Mouse (Mus musculus): ENCODE results near the gene Rinl. TPM values are rescaled to one million over a fixed set of nuclear protein-coding genes. Genes with fewer than 3 reads are reported as not detected.

Gene Rinl
- polyA plus RNA-seq, 1 experiment from 2014 or later, result 2.4 TPM

DNA sequence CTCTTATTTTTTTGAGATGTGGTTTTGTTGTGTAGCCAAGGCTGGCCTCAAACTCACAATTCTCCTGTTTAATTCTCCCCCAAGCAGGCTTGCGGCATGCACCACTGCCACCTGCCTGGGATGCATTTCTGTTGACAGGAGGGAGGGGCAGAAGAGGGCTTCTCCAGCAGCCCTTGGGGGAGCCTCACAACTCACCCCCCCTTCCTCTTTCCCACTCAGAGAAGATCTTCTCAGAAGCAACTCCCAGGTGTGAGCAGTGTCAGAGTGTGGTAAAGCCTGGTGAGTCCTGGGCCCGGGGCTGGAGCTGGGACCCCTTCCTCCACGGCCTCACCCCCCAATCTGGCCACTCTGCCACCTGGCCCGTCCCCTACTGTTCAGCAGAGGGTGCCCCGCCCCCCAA, 3.6 kb upstream of the Rinl start:
- H3K27ac ChIP-seq, result no peak overlapping the region
- peaks cover 3% of the 10 kb centered on the region; the same call in 1 of the 2 replicates for H3K4me1 ChIP-seq
- H3K4me2 ChIP-seq, result no peak overlapping the region
- H3K9me3 ChIP-seq, result no peaks in the 10 kb centered on the region
- H3K36me3 ChIP-seq (replicated peaks), result peaks cover 4% of the 10 kb centered on the region; the same call in 1 of the 2 replicates
- H3K4me3 ChIP-seq, result no peak overlapping the region
- no peak overlapping the region for H3K9ac ChIP-seq
- no peak for ATAC-seq (replicated peaks)
- WGBS, result 82% methylated on average over 5 of the region's 5 CpGs
- H3K27me3 ChIP-seq (replicated peaks), result no peaks in the 10 kb centered on the region

DNA sequence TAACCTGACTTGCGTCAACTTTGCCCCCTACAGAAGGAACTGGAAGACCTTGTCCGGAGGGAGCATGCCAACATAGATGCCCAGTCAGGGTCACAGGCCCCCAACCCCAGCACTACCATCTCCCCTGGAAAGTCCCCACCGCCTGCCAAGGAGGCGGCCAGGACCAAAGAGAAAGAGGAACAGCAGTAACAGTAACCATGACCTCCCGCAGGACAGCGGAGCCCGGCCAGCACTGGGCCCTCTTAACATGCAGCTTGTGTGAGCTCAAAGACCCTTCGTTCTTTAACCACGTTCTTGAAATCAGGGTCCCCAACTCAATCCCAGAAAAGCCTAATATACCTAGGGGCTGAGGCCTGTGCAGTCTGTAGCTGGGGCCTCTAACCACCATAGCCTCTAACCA, 885 bp upstream of the Rinl start:
- H3K4me1 ChIP-seq, result no peaks in the 10 kb centered on the region
- H3K4me3 ChIP-seq, result no peak overlapping the region
- WGBS, result 94% methylated on average over 9 of the region's 9 CpGs
- H3K36me3 ChIP-seq (replicated peaks), result peaks cover 3% of the 10 kb centered on the region; the same call in 1 of the 2 replicates
- no peaks in the 10 kb centered on the region for H3K27me3 ChIP-seq (replicated peaks)
- H3K9me3 ChIP-seq, result no peaks in the 10 kb centered on the region
- no peak overlapping the region for H3K9ac ChIP-seq
- H3K27ac ChIP-seq, result no peak overlapping the region
- no peak for ATAC-seq (replicated peaks)
- H3K4me2 ChIP-seq, result no peak overlapping the region

DNA sequence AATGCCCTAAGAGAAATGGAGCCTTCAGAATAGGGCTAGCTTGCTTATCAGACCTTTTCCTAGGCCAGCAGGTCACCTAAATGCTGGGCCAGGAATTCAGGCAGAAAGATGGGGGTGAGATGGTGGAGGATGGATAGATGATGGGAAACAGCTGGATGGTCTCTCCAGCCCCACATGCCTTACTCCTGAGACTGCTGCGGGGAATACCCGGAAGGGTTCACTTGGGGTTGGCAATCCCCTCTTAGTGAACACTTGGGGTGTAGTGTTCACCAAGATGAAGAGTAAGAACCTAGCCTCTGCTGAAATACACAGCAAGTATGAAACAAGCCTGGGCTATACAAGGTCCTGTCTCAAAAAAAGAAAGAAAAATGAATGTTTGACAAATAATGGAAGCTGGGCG, 466 bp downstream of the Rinl start:
- H3K27ac ChIP-seq, result no peak overlapping the region
- ATAC-seq (replicated peaks), result no peak
- H3K36me3 ChIP-seq (replicated peaks), result no peaks in the 10 kb centered on the region; the same call in 1 of the 2 replicates
- no peaks in the 10 kb centered on the region for H3K9me3 ChIP-seq
- H3K27me3 ChIP-seq (replicated peaks), result no peaks in the 10 kb centered on the region
- H3K4me3 ChIP-seq, result no peak overlapping the region
- H3K4me1 ChIP-seq, result no peaks in the 10 kb centered on the region
- 85% methylated on average over 3 of the region's 3 CpGs for WGBS
- H3K4me2 ChIP-seq, result no peak overlapping the region
- H3K9ac ChIP-seq, result no peak overlapping the region

DNA sequence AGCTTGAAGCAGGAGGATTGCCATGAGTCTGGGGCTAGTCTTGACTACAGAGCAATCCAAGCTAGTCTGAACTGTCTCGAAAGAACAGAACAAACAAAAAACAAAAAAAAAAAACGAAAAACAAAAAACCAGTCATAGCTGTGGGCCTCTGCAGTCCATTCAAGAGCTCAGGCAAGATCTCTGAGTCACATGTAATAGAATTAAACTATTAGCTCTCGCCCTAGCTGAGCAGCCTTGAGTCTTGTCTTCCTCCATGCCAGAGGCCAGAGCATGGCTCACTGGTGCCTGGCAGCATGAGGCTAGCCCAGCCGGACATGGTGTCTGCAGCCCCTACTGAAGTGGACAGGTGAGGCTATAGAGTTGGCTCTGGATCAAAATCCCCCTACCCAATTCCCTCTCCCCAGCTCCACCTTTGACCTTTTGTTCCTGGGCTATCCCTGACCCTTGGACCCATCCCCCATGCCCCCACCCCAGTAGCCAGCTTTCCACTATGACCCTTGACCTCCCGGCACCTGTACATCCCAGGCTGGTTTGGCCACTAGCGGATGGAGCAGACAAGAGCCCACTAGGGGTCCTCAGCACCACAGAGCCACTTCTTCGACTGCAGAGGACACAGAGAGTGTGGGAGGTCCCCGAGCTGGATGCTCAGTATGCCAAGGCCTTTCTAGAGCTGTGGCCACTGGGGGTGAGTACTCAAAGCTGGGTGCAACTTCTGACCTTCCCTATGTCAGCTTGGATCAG, 1.5 kb downstream of the Rinl start:
- H3K27ac ChIP-seq, result no peak overlapping the region
- H3K9me3 ChIP-seq, result no peaks in the 10 kb centered on the region
- H3K4me3 ChIP-seq, result no peak overlapping the region
- no peaks in the 10 kb centered on the region for H3K4me1 ChIP-seq
- no peak for ATAC-seq (replicated peaks)
- H3K27me3 ChIP-seq (replicated peaks), result no peaks in the 10 kb centered on the region
- H3K4me2 ChIP-seq, result no peak overlapping the region
- no peak overlapping the region for H3K9ac ChIP-seq
- H3K36me3 ChIP-seq (replicated peaks), result no peaks in the 10 kb centered on the region; the same call in 1 of the 2 replicates
- 45% methylated on average over 8 of the region's 8 CpGs for WGBS

DNA sequence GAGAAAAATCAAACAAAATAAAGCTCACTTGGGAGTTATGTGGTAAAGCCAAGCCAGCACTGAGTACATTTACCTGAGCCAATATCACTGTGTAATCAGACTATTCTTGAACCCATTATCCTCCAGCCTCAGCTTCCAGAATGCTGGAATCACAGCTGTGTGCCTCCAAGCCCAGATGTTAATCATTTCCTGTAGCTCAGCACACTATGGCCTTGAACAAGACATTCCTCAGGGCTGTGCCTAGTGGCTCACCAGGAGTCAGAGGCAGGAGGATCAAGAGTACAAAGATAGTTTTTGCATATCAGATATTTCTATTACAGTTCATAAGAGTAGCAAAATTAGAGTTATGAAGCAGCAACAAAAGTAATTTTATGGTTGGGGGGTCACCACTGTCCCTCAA, 2.9 kb downstream of the Rinl start:
- H3K27ac ChIP-seq, result no peak overlapping the region
- H3K4me3 ChIP-seq, result no peak overlapping the region
- no peaks in the 10 kb centered on the region for H3K9me3 ChIP-seq
- no peak for ATAC-seq (replicated peaks)
- H3K4me1 ChIP-seq, result peaks cover 4% of the 10 kb centered on the region; the same call in 1 of the 2 replicates
- H3K36me3 ChIP-seq (replicated peaks), result no peaks in the 10 kb centered on the region; the same call in 1 of the 2 replicates
- H3K9ac ChIP-seq, result no peak overlapping the region
- no peak overlapping the region for H3K4me2 ChIP-seq
- no peaks in the 10 kb centered on the region for H3K27me3 ChIP-seq (replicated peaks)

DNA sequence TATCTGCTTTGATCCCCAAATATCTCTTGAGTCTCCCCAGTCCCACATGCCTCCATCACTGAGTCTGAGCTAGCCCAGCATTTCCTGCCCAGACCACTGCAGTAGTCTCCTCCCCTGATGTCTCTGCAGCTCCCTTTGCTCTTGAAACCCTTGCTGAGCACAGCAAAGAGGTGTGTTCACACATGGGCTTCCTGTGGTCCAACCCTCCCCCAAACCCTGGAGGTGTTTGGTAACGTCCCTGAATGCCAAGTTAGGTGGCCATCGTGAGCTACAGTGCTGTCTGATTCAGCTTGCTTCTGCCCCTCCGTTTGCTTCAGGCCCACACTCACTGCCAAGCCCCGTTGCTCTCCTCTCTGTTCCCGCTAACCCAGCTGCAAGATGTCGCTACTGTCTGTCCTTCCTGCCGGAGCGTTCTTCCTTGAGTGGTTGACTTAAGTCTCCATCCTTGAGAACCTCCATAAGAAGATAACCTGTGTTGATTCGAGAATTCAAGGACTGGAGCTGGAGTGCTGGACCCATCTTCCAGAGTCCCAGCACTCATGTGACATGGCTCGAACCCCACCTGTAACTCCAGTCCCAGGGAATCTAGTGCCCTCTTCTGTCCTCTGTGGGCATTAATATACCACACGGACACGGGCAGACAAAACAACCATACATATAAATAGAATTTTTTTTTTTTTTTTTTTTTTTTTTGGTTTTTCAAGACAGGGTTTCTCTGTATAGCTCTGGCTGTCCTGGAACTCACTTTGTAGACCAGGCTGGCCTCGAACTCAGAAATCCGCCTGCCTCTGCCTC, 3.8 kb downstream of the Rinl start:
- ATAC-seq (replicated peaks), result no peak
- WGBS, result 88% methylated on average over 13 of the region's 14 CpGs
- no peak overlapping the region for H3K9ac ChIP-seq

DNA sequence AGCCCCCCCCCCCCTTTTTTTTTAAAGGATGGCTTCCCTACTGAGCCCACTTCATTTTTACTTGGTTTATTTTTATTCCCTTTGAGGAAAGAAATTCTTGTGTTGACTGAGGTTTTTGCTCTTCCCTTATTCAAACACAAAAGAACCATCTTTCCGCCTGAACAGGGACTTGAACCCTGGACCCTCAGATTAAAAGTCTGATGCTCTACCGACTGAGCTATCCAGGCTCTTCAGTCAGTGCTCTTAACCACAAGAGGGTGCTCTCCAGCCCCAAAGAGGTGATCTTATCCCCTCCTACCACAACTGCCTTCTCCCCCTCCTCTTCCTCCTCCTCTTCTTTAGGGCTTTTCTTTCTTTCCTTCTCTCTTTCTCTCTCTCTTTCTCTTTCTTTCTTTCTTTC, 5.1 kb downstream of the Rinl start:
- H3K36me3 ChIP-seq (replicated peaks), result no peaks in the 10 kb centered on the region
- H3K9me3 ChIP-seq, result no peaks in the 10 kb centered on the region
- H3K4me2 ChIP-seq, result no peak overlapping the region
- H3K4me1 ChIP-seq, result peaks cover 8% of the 10 kb centered on the region; the same call in 1 of the 2 replicates
- 48% methylated on average over 2 of the region's 2 CpGs for WGBS
- no peak overlapping the region for H3K27ac ChIP-seq
- ATAC-seq (replicated peaks), result no peak
- H3K27me3 ChIP-seq (replicated peaks), result no peaks in the 10 kb centered on the region
- no peak overlapping the region for H3K9ac ChIP-seq
- no peak overlapping the region for H3K4me3 ChIP-seq

More for the DNA sequence above, 3.8 kb downstream of the Rinl start:
- H3K4me2 ChIP-seq, result no peak overlapping the region
- no peaks in the 10 kb centered on the region; the same call in 1 of the 2 replicates for H3K36me3 ChIP-seq (replicated peaks)
- H3K9me3 ChIP-seq, result no peaks in the 10 kb centered on the region
- no peak overlapping the region for H3K27ac ChIP-seq
- no peaks in the 10 kb centered on the region for H3K27me3 ChIP-seq (replicated peaks)
- H3K4me1 ChIP-seq, result peaks cover 8% of the 10 kb centered on the region; the same call in 1 of the 2 replicates
- no peak overlapping the region for H3K4me3 ChIP-seq

DNA sequence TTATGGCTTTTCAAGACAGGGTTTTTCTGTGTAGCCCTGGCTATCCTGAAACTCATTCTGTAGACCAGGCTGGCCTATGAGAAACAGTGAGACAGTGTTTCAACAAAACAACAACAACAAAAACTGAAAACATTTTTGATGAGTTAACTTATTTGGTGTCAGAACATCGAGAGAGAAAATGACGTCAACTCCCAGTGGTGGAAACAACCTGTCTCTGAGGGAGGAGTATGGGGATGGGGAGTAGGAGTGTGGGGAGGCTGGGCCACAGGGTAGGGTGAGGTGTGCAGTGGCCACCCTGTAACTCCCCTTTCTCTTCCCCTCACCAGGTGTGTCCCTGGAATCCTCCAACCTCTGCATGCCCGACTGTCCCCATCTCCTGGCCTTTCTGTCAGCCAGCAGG, 5.7 kb downstream of the Rinl start:
- H3K27ac ChIP-seq, result no peak overlapping the region
- H3K9ac ChIP-seq, result no peak overlapping the region
- ATAC-seq (replicated peaks), result no peak
- 76% methylated on average over 3 of the region's 3 CpGs for WGBS
- H3K27me3 ChIP-seq (replicated peaks), result no peaks in the 10 kb centered on the region
- peaks cover 8% of the 10 kb centered on the region; the same call in 1 of the 2 replicates for H3K4me1 ChIP-seq
- H3K4me2 ChIP-seq, result no peak overlapping the region
- H3K9me3 ChIP-seq, result no peaks in the 10 kb centered on the region
- H3K4me3 ChIP-seq, result no peak overlapping the region
- no peaks in the 10 kb centered on the region for H3K36me3 ChIP-seq (replicated peaks)

DNA sequence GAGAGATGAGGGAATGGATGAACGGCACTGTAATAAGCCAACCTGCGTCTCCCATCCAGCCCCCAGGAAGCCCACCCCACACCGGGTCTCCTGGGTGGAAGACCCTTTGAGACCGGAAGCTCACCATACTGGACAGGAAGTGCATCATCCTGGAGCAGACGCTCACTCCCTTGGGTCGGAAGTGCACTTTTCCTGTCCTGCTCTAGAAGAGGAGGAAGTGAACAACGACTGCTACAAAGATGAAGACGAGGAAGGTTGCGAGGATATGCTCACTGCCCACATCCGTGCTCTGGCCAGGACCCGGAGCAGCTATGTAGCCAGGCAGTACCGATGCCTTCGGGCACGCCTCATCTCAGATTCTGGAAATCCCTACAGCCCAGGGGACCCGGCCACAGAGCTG, 7.1 kb downstream of the Rinl start:
- 0 out of 2 replicates have a peak overlapping the region, but pooled peaks have one; percentile 46 for H3K4me2 ChIP-seq

DNA sequence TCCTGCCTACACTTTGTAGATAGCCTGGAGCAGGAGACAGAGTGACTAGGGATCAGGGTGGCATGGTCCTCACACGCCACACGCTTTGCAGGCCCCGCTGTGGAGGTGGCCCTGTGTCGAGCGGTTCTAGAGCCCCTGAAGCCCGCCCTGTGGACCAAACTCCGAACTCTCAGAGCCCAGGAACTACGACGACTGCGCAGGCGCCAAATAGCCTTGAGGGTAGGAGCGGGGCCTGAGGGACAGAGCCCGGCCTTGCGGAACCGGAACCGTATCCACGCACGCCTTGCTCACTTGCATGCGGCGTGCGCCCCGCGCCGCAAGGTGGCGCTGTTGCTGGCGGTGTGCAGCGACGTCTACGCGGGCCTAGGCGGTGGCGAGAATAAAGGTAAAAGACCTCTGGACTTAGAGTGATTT, 7.8 kb downstream of the Rinl start:
- H3K36me3 ChIP-seq (replicated peaks), result no peaks in the 10 kb centered on the region
- 0 out of 2 replicates have a peak overlapping the region, but pooled peaks have one; percentile 2 for H3K9ac ChIP-seq
- 15% methylated on average over 32 of the region's 32 CpGs for WGBS
- no peak overlapping the region for H3K27ac ChIP-seq
- peak overlapping the region; percentile 12 for H3K4me3 ChIP-seq
- peaks cover 8% of the 10 kb centered on the region; the same call in 1 of the 2 replicates for H3K4me1 ChIP-seq
- H3K4me2 ChIP-seq, result peak overlapping the region; percentile 46
- no peaks in the 10 kb centered on the region for H3K27me3 ChIP-seq (replicated peaks)
- peak; percentile 78 for ATAC-seq (replicated peaks)
- H3K9me3 ChIP-seq, result no peaks in the 10 kb centered on the region

More for the DNA sequence above, 7.1 kb downstream of the Rinl start:
- WGBS, result 84% methylated on average over 15 of the region's 15 CpGs
- no peak for ATAC-seq (replicated peaks)
- Histone ChIP-seq H3K9ac (no peak overlapping the region), H3K36me3 (replicated peaks) (no peaks in the 10 kb centered on the region), H3K4me1 (peaks cover 8% of the 10 kb centered on the region; the same call in 1 of the 2 replicates), H3K27me3 (replicated peaks) (no peaks in the 10 kb centered on the region), H3K9me3 (no peaks in the 10 kb centered on the region), H3K27ac (no peak overlapping the region), H3K4me3 (no peak overlapping the region)

DNA sequence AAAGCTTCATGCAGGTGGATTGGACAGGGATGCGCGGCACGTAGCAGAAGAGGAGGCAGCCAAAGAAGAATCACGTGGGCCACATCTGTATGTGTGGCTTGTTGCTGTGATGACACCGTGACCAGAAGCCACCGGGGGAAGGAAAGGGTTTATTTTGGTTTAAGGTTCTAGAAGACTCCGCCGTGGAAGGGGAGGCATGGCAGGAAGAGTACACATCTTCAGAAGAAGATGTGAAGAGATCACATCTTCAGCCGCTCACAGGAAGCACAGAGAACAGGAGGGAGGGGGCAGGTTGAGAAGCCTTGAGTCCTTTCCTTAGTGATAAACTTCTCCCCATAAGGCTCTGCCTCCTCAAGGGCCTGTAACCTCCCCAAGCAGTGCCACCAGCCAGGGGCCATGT, 11.2 kb downstream of the Rinl start:
- H3K36me3 ChIP-seq (replicated peaks), result no peaks in the 10 kb centered on the region
- H3K4me1 ChIP-seq, result peaks cover 8% of the 10 kb centered on the region; the same call in 1 of the 2 replicates
- H3K27me3 ChIP-seq (replicated peaks), result no peaks in the 10 kb centered on the region
- no peaks in the 10 kb centered on the region for H3K9me3 ChIP-seq
- no peak overlapping the region for H3K27ac ChIP-seq
- no peak overlapping the region for H3K9ac ChIP-seq
- ATAC-seq (replicated peaks), result no peak
- 92% methylated on average over 9 of the region's 9 CpGs for WGBS
- no peak overlapping the region for H3K4me3 ChIP-seq
- H3K4me2 ChIP-seq, result no peak overlapping the region

DNA sequence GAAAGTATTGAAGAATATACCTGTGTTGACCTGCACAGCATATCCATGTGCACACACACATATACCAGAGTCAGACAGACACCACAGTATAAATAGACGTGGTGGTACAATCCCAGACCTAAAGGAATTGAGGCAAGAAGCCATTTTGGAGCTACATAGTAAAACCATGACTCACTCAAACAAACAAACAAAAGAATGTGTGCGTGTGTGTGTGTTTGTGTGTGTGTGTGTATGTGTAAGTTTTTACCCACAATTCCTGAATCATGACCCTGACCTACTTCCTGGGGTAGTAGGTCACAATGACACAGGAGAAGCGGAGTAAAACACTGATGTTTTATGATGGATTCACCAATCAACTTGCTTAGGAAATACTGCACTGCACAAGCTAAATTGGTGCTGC, 12.7 kb downstream of the Rinl start:
- Histone ChIP-seq H3K4me1 (peaks cover 6% of the 10 kb centered on the region; the same call in 1 of the 2 replicates), H3K27me3 (replicated peaks) (no peaks in the 10 kb centered on the region), H3K4me3 (no peak overlapping the region), H3K36me3 (replicated peaks) (no peaks in the 10 kb centered on the region), H3K9me3 (no peaks in the 10 kb centered on the region), H3K9ac (no peak overlapping the region), H3K4me2 (no peak overlapping the region), H3K27ac (no peak overlapping the region)
- 85% methylated on average over 3 of the region's 3 CpGs for WGBS
- no peak for ATAC-seq (replicated peaks)

All from midbrain, embryonic 15.5 days (tissue).